Mouse (Mus musculus): ENCODE results near the gene Gm13276. TPM values are rescaled to one million over a fixed set of nuclear protein-coding genes. Genes with fewer than 3 reads are reported as not detected.
"Not testable (repeated sequence)": the region's sequence is repeated elsewhere in the genome, so short reads cannot be mapped to it uniquely, and the experiment has no call there.

Gene Gm13276
- not detected in 2 replicates for polyA plus RNA-seq (2012; rRNA removed)
- not detected in 2 replicates for polyA plus RNA-seq (2014; fragmentation: Nextera tagmentation; extraction: Ambion mirVana)

DNA sequence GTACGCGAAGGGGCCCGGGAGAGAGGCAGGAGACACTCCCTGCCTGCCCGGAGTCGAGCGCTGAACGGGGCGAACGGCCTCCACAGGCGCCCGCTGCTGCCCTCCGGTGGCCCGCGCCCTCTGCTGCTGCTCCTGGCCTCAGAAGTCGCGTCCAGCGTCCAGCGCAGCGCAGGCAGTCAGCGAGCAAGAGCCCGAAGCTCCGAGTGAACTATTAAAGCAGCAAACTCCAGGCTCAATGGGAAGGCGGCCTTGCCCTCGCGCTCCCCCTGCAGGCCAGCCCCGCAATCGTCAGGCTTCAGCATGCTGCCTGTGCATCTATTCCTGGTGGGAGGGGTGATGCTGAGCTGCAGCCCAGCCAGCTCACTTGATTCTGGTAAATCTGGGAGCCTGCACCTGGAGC, at the start of gene Gm13276:
Gene Gm13276, plus strand, starts transcription at position 301 of the 400 bp plus-strand sequence.
- no CpG with 5 or more reads among the region's 27 CpGs for WGBS (ENCODE audit: insufficient replicate concordance)
- not testable (repeated sequence) for H3K9me3 ChIP-seq (ENCODE audit: control insufficient read depth, low read length); H3K9ac ChIP-seq (replicated peaks)

DNA sequence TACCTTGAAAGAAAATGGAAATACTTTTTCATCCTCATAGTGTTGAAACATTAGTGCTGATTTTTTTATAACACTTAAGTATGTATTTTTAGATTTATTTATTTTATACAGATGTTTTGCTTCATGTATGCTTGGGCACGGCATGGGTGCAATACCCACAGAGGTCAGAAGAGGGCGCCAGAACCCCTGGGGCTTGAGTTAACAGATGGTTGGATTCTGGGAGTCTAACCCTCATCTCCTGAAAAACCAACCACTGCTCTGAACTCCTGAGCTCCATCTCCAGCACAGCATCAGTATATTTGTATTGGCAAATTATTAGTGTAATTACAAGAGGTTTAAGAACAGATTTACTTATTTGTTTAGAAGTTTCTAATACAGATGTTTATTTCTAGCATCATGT, 47.0 kb upstream of the Gm13276 start:
- DNase-seq (ENCODE audit: low read depth in 3 of 3, low spot score in 3 of 3), result peak; percentile 12 to 42 (median 28)
- TF ChIP-seq CTCF (IDR thresholded peaks at IDR 0.05; ENCODE audit: low read depth) (peak; percentile 89), EP300 (IDR thresholded peaks at IDR 0.05; ENCODE audit: low read depth) (no peak)

More for the DNA sequence above, at the start of gene Gm13276:
- H3K27ac ChIP-seq; H3K4me2 ChIP-seq (ENCODE audit: low read depth); H3K4me3 ChIP-seq (ENCODE audit: insufficient read depth in 1 of 2, low read depth in 2 of 2, low read length in 2 of 2); ATAC-seq (ENCODE audit: insufficient read depth); H3K27me3 ChIP-seq (ENCODE audit: control insufficient read depth, insufficient read depth, low read length); H3K4me1 ChIP-seq (replicated peaks; ENCODE audit: control insufficient read depth in 2 of 2, insufficient read depth in 2 of 2, low read length in 1 of 2); DNase-seq (ENCODE audit: low read depth in 3 of 3, low spot score in 3 of 3); H3K36me3 ChIP-seq (replicated peaks; ENCODE audit: control insufficient read depth, insufficient read depth, low read depth): not testable (repeated sequence)

DNA sequence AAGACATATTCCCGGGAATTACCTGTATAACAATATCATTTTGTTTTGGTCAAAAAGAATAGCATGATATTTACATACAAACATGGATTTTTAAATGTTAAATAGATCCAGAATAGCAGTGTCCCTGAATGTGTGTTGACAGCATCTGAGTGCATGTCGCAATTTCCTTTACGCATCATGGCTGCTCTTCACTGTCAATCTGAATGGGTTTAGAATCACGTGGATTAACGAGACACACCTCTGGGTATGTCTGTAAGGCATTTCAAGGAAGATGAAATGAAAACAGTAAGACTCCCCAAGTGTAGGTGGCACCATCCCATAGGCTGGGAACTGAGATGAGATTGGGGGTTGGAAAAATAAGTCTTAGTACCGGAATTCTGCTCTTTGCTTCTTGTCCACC, 46.5 kb upstream of the Gm13276 start:
- no peaks in the 10 kb centered on the region for H3K27me3 ChIP-seq (ENCODE audit: control insufficient read depth, insufficient read depth, low read length)
- no peaks in the 10 kb centered on the region for H3K4me1 ChIP-seq (replicated peaks; ENCODE audit: control insufficient read depth in 2 of 2, insufficient read depth in 2 of 2, low read length in 1 of 2)
- 59% methylated on average over 6 of the region's 6 CpGs for WGBS (ENCODE audit: insufficient replicate concordance)
- H3K4me2 ChIP-seq (ENCODE audit: low read depth), result no peak overlapping the region
- no peaks in the 10 kb centered on the region for H3K9me3 ChIP-seq (ENCODE audit: control insufficient read depth, low read length)
- ATAC-seq (ENCODE audit: insufficient read depth) (no peak), DNase-seq (ENCODE audit: low read depth in 3 of 3, low spot score in 3 of 3) (no peak)
- H3K9ac ChIP-seq (replicated peaks), result no peak overlapping the region
- no peaks in the 10 kb centered on the region for H3K36me3 ChIP-seq (replicated peaks; ENCODE audit: control insufficient read depth, insufficient read depth, low read depth)
- H3K4me3 ChIP-seq (ENCODE audit: insufficient read depth in 1 of 2, low read depth in 2 of 2, low read length in 2 of 2), result no peak overlapping the region
- H3K27ac ChIP-seq, result no peak overlapping the region
- no peak for TF ChIP-seq CTCF (IDR thresholded peaks at IDR 0.05; ENCODE audit: low read depth)
- no peak for TF ChIP-seq EP300 (IDR thresholded peaks at IDR 0.05; ENCODE audit: low read depth)

More for the DNA sequence above, 47.0 kb upstream of the Gm13276 start:
- Histone ChIP-seq H3K36me3 (replicated peaks; ENCODE audit: control insufficient read depth, insufficient read depth, low read depth) (no peaks in the 10 kb centered on the region), H3K27me3 (ENCODE audit: control insufficient read depth, insufficient read depth, low read length) (no peaks in the 10 kb centered on the region), H3K4me3 (ENCODE audit: insufficient read depth in 1 of 2, low read depth in 2 of 2, low read length in 2 of 2) (no peak overlapping the region), H3K4me2 (ENCODE audit: low read depth) (no peak overlapping the region), H3K9me3 (ENCODE audit: control insufficient read depth, low read length) (no peaks in the 10 kb centered on the region), H3K9ac (replicated peaks) (no peak overlapping the region), H3K4me1 (replicated peaks; ENCODE audit: control insufficient read depth in 2 of 2, insufficient read depth in 2 of 2, low read length in 1 of 2) (no peaks in the 10 kb centered on the region), H3K27ac (no peak overlapping the region)
- no peak for ATAC-seq (ENCODE audit: insufficient read depth)
- 1% methylated on average over 2 of the region's 2 CpGs for WGBS (ENCODE audit: insufficient replicate concordance)

DNA sequence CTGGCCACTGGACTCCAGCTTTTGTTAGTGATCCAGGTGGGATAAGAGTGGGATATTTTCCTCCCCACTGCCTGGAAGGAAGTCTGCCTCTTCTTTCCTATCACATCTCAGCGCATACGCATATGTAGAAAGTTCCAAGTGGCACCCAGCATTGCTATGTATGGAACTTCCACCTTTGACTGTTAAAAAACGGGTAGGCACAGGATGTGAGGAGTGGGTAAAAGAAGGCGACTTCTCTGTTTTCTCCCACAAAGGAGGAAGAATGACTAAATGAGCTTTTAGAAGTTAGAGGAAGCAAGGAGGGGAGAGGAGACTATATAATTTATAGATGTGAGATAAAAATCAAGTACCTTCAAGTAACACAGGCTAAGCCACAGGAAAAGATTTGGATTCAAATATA, 44.1 kb upstream of the Gm13276 start:
- no peak overlapping the region for H3K9ac ChIP-seq (replicated peaks)
- no peak overlapping the region for H3K4me2 ChIP-seq (ENCODE audit: low read depth)
- H3K27me3 ChIP-seq (ENCODE audit: control insufficient read depth, insufficient read depth, low read length), result no peaks in the 10 kb centered on the region
- no peaks in the 10 kb centered on the region for H3K9me3 ChIP-seq (ENCODE audit: control insufficient read depth, low read length)
- H3K4me1 ChIP-seq (replicated peaks; ENCODE audit: control insufficient read depth in 2 of 2, insufficient read depth in 2 of 2, low read length in 1 of 2), result no peaks in the 10 kb centered on the region
- WGBS (ENCODE audit: insufficient replicate concordance), result 34% methylated on average over 4 of the region's 4 CpGs
- no peak overlapping the region for H3K27ac ChIP-seq
- no peak overlapping the region for H3K4me3 ChIP-seq (ENCODE audit: insufficient read depth in 1 of 2, low read depth in 2 of 2, low read length in 2 of 2)
- no peaks in the 10 kb centered on the region for H3K36me3 ChIP-seq (replicated peaks; ENCODE audit: control insufficient read depth, insufficient read depth, low read depth)
- TF ChIP-seq CTCF (IDR thresholded peaks at IDR 0.05; ENCODE audit: low read depth) (no peak), EP300 (IDR thresholded peaks at IDR 0.05; ENCODE audit: low read depth) (no peak)
- ATAC-seq (ENCODE audit: insufficient read depth), result no peak
- no peak for DNase-seq (ENCODE audit: low read depth in 3 of 3, low spot score in 3 of 3)

DNA sequence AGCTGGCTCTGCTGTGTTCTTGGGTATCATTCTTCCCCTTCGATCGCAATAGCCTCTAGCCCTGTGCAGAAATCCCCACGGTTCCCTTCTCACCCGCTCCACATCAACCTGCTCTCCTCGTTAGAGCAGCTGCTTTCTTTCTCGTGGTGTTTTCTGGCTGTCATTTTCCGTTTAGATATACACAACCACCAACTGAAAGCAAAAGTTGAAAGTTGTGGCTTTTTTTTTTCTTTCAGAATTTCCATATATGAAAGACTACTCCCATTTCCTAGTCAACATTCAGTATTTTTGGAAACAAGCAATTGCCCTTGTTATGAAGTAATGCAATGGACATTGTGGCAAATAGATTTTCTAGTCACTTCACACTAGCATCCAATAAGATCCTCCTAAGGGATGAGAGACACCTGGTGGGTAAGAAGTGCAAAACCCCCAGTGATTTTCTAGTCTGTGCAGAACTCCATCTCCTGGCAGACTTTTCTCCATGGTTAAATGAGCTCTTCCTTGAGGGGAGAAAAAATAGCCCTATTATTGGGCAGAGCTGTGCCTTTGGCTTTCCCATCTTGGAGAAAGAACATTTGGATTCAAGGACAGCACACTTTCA, 42.6 kb upstream of the Gm13276 start:
- Histone ChIP-seq H3K4me1 (replicated peaks; ENCODE audit: control insufficient read depth in 2 of 2, insufficient read depth in 2 of 2, low read length in 1 of 2) (no peaks in the 10 kb centered on the region), H3K9me3 (ENCODE audit: control insufficient read depth, low read length) (no peaks in the 10 kb centered on the region), H3K4me3 (ENCODE audit: insufficient read depth in 1 of 2, low read depth in 2 of 2, low read length in 2 of 2) (no peak overlapping the region), H3K4me2 (ENCODE audit: low read depth) (no peak overlapping the region), H3K36me3 (replicated peaks; ENCODE audit: control insufficient read depth, insufficient read depth, low read depth) (no peaks in the 10 kb centered on the region), H3K27ac (no peak overlapping the region), H3K27me3 (ENCODE audit: control insufficient read depth, insufficient read depth, low read length) (no peaks in the 10 kb centered on the region), H3K9ac (replicated peaks) (no peak overlapping the region)
- no peak for DNase-seq (ENCODE audit: low read depth in 3 of 3, low spot score in 3 of 3)
- no peak for ATAC-seq (ENCODE audit: insufficient read depth)
- TF ChIP-seq EP300 (IDR thresholded peaks at IDR 0.05; ENCODE audit: low read depth), result no peak
- TF ChIP-seq CTCF (IDR thresholded peaks at IDR 0.05; ENCODE audit: low read depth), result no peak; the same call in 1 of the 2 replicates
- WGBS (ENCODE audit: insufficient replicate concordance), result 53% methylated on average over 7 of the region's 7 CpGs
